Mouse (Mus musculus) left cerebral cortex, postnatal 14 days (tissue): Measurements from ENCODE around the gene Cd1d1. TPM values are rescaled to one million over a fixed set of nuclear protein-coding genes. Genes with fewer than 3 reads are reported as not detected.
A peak's percentile ranks its signal among the peaks of the same experiment; 100 is the strongest.

Experiments
- DNase-seq, 2 experiments: peaks; one replicate each; pipeline ENCODE4 v3.0.0; 2021 to 2022; ENCODE audit warnings: low spot score in 2 of 2, mixed read lengths in 1 of 2
- intact Hi-C: fragments of 180-260 bp; cut with DNase I; formaldehyde crosslinking; loops from one replicate; pipeline ENCODE4 v1.15.1; 2025
- total RNA-seq, 2 experiments: library from RNA; stranded (reverse); gene quantifications; 2 replicates each; pipeline ENCODE4 v1.2.3; 2021

Cd1d1 gene
- total RNA-seq, 2 experiments from 2014 or later, result 0.90 to 1.4 TPM

DNA sequence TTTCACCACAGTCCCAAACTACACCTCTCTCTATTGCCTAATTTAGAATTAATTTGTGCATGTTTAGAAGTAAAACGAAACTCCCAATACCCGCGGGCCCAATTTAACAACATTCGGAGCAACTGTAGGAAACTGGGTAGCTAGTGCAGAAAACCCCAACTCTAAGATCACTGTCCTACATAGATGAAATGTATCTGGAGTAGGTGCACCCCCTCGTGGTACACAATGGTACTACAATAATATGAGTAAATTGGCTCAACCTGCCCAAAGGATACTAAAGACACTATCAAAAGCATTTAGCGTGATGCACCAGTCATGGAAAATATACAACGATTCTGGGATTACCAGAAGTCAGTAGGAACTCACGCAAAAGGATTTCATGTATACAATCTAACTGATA lies 22.7 kb downstream of the Cd1d1 start:
- intact Hi-C loops, result no loop called here

DNA sequence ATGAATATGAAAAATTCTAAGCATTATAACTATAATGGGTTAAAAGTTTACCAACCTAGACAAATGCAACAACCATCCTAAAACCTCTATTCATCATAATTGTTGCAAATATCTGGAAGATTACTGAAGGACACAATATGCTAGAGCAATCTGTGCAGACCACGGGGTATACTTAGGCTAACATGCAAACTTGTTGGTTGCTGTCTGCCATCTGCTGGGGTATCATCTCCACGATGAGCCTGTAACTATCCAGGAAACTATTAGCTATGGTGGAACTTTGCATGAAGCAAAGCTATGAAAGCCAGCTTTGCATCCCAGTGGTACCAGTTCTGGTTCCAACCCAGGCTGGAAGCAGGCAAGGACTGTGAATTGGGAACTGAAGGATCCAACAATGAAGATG lies 24.1 kb downstream of the Cd1d1 start:
- peak; percentile 14 to 26 for DNase-seq
- intact Hi-C loops, result loop anchor here (1.0 kb wide), 1 partner anchor 187 kb away; no protein-coding TSS in a partner anchor

More for the DNA sequence above, 22.7 kb downstream of the Cd1d1 start:
- DNase-seq, result peak; percentile 88 to 90

DNA sequence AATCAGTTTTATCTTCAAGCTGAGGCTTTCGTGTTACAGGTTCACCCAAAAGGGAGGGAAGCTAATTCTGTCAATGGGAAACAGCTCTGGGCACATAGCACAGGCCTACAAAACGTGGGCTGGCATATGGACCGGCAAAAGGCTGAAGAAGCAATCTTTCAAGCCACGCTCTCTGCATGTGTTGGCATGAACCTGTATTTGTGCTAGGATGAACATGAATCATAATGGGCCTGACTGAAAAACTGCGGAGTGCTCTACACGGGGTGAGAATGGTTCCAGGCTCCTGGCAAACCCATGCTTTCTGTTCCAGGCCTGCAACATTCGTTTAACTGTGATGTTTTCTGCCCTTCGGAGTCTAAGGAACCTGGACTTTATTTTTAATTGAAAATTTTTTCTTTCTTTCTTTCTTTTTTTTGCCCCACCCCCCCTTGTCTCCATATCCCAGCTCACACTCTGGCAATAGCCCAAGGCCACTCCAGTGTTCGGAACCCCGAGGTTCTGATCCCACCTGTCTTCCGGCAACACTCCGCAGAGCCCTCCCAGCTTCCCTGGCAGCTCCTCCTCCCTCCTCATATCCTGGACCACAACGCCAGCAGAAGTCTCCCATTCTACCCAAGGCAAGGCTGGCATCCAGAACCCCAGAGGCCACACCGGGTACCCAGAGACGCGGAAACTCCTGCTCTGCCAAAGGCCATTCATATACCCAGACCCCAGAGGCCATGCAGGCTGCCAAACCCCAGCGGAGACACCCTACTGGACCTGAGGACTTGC lies 36.4 kb downstream of the Cd1d1 start:
- DNase-seq, result no peak
- intact Hi-C loops, result no loop called here

DNA sequence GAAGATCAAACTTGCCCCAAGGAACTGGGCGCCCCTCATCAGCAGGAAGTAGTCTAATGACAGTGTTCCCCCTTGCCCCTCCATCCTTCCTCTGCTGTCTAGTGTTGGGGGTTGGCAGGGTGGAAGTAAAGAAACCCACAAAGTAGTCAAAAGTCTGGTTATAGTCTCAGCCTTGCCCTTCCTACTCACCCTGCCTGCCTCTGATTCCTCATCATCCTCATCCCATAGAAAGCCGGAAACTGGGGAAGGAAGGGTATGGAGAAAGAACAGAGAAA lies 37.9 kb downstream of the Cd1d1 start:
- DNase-seq, result no peak
- intact Hi-C loops, result no loop called here

DNA sequence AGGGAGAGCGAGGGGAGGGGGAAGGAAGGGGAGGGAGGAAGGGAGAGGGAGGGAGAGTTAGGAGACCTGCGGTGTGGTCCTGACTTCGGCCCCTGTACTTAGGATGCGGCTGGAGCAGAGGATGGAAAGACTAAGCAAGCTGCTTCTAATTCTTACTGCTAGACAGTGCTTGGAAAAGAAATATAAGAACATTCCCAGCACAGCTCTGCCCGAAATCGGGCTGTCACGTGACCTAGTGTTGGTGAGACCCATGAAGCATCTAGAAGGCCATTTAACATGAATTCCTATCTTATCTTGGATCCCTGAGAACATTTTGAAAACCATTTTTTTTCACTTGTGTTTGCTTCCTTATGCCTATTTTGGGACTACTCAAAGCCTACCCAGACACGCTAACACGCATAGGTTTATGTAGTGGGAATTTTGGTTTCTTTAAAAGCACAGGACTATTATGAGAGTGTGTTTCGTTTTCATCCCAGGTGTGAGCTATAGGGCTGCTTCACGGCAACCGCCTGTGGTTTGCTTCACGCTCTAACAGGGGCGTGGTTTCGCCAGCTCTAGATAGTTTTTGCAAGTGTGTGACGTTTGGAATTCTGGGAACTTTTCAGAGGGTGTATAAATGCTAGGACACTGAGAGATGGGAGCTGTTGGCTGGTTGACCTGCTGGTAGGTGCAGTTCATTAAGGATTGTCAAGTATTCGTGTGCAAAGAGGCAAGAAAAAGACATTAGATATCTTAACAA lies 38.4 kb downstream of the Cd1d1 start:
- intact Hi-C loops, result no loop called here
- DNase-seq, result no peak

DNA sequence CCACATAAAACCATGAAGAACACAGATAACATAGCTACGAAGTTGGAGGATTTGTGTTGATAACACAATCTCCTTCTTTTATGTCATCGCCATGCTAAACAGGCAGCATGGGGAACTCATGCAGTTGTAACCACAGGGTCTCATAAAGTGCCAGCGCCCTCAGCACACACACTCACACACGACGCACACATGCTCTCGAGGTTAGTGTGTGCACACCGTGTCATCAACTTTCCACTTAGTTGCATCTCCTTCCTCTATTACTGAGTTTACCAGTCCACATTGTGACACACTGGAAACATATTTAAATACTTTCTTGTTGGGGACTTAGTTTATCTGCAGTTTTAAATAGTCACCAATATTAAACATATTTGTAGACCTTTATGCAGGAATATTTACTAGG lies 40.2 kb downstream of the Cd1d1 start:
- DNase-seq, result no peak
- intact Hi-C loops, result no loop called here

DNA sequence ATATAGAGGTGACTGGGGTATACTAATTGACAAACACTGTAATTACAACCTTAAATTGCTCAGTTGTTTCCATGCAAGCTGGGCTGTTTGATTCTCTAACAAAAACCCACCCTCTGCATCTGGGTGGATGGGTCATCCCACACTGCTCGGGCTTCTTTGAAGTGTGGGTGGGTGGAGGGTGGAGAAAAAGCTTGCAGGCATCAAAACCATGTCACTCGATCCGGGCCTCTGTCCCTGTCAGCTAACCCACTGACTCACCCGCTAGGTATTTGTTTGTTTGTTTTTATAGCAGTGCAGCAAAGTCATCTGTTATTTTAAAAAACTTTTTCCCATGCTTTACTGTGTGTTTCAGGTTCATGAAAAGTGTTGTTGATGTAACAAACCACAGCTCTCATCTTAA lies 43.9 kb downstream of the Cd1d1 start:
- intact Hi-C loops, result no loop called here
- no peak for DNase-seq

DNA sequence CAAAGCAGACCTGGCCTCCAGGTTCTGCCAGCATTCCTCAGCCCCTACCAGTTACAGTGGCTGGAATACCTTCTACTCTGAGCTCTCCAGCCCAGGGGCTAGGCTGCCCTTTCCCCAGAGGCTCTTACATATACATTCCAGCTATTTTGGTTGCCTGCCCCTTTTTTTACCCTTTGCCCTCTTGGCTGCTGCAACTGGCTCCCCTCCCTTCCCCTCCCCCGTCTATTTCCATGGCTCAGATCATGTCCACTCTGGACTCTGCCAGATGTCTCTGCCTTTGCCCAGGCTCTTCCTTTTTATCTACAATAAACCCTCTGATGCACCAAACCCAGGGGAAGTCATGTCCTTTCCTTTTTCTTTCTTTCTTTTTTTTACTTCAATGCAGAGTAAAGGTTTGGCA lies 44.7 kb downstream of the Cd1d1 start:
- intact Hi-C loops, result no loop called here
- no peak for DNase-seq

DNA sequence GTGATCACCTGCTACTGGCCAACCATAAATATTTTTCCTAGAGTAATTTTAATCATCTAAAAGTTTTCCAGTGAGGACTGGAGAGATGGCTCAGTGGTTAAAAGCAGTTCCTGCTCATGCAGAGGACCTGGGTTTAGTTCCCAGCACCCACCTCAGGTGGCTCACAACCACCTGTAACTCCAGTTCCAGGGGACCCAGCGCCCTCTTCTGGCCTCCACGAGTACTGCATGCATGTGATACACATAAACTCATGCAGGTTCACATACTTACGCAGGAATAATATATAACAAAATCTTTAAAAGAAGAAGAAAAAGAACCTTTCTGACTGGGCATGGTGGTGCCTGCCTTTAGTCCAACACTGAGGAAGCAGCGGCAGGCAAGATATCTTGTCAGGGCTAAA lies 45.4 kb downstream of the Cd1d1 start:
- intact Hi-C loops, result no loop called here
- DNase-seq, result no peak

DNA sequence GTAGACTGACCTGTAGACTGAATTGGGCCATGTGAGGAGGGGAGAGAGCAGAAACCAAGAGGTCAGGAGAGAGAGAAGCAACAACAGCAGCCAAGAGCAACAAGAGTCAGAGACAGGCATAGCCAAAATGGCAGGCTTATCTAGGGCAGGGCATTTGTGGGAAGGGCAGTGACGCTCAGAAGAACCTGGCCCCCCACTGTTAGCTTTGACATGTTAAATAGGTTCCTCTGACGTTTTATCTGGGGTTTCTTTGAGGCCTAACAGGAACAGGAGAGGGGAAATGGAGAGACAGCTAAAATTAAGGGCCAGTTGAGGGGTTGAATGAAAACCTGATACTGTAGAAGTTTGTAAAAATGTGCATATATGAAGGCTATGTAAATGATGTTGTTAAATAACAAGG lies 48.6 kb downstream of the Cd1d1 start:
- intact Hi-C loops, result no loop called here
- no peak for DNase-seq

Other genes starting within 250 kb of the Cd1d1 start
- 10 to 100 TPM; 74.7 to 80.2 TPM for gene Dclk2, start 78.6 kb downstream of the Cd1d1 start, total RNA-seq
- gene Kirrel, start 175.3 kb upstream of the Cd1d1 start, total RNA-seq, result 1 to 10 TPM; 4.2 to 5.2 TPM